Mouse (Mus musculus): ENCODE results near the gene Nabp1.

GRCm38 (mm10) chr1:51501251-51501650, 23.0 kb upstream of the Nabp1 start:
- TF ChIP-seq CTCF (IDR thresholded peaks at IDR 0.05; ENCODE audit: insufficient read depth, low read depth, low read length) (no peak), POLR2A (IDR thresholded peaks at IDR 0.05; ENCODE audit: insufficient read depth, low read depth, low read length) (no peak)

Data from olfactory bulb, adult 2 months (tissue).